Comparison of ENCODE assay signal across 14 mouse cellular contexts in the genomic region with DNA sequence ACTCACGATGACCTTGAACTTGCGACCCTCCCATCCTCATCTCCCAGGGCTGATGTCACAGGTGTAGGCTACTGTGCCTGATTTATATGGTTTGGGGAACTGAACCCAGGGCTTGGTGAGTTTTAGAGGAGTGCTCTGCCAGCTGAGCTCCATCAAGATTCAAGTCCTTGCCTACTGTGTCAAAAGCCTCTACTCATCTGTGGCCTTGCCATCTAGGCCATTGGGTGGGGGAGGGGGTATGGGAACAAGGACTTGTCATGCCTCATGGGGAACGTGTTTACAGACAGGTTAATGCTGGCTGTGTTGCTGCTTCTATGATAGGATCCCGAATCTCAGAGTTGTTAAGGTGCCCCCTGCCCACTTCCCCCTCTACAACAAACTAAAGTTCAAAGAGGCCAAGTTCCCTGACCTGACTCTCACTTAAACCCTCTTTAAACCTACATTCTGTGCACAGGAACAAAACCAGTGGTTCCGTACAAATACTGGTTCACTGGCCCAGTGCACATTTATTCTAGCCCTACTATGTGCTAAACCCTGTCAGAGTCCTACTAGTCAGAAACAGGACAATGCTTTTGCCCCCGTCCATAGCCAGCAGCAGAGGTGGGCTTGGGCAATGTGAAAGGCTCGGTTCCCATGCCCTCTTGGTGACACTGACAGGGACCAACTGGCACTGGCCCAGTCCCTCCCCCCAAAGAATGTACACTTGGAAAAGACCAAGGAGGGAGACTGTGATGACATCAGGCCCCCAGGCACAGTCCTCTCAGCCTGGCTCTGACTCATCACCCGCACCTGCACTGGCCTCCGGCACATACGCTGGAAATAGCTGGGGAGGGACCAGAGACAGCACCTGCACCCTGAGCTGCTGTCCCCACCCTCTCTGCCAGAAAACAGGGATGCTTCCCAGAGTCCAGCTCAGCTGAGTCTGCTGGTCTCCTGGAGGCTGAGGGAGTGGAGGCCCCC. TPM values are rescaled to one million over a fixed set of nuclear protein-coding genes. Genes with fewer than 3 reads are reported as not detected.
A peak's percentile ranks its signal among the peaks of the same experiment; 100 is the strongest.
DNase-seq lines count a peak whose midpoint lies in the region; ATAC-seq and TF ChIP-seq lines count a peak whose summit lies in the region.
"Had no signal": no experiment of that assay in that cellular context is flagged by ENCODE, and none has a peak within 500 bp of the region (broad histone marks: within the 10 kb centered on the region; RNA-seq: fewer than 3 reads in every experiment).

No protein-coding gene starts in this region.

- in situ Hi-C loops in Patski (cut with MboI; ENCODE audit: low pct_unique_long_range_greater_than_20kb): loop anchor here (5.0 kb wide), 1 partner anchor 32 kb away; a partner anchor contains a TSS

- POLR2A ChIA-PET in Patski (lab: Charles Lee): interaction anchor here (1.3 to 1.7 kb wide), 2 partner anchors 11 to 34 kb away, joined by 5 to 9 read pairs; no protein-coding TSS in a partner anchor

- CTCF ChIA-PET in Patski (lab: Charles Lee): interaction anchor here (1.6 kb wide), 1 partner anchor 20 kb away, joined by 4 read pairs; no protein-coding TSS in a partner anchor

- H3K27ac ChIP-seq in kidney, embryonic 15.5 days: peak overlapping the region; percentile 49
- H3K27ac ChIP-seq: hindbrain, embryonic 14.5 days; liver, embryonic 15.5 days; midbrain, embryonic 13.5 days had no signal

- no peak for TF ChIP-seq POLR2A in myocyte (IDR thresholded peaks at IDR 0.05; ENCODE audit: insufficient read length, low read depth)

- no peaks in the 10 kb centered on the region for H3K79me2 ChIP-seq in myocyte (ENCODE audit: control insufficient read depth, insufficient read depth)

- no peak overlapping the region for H3K9ac ChIP-seq in kidney, embryonic 15.5 days
- H3K9ac ChIP-seq: hindbrain, embryonic 14.5 days; liver, embryonic 15.5 days; midbrain, embryonic 13.5 days had no signal

- no peaks in the 10 kb centered on the region for H3K9me3 ChIP-seq in kidney, embryonic 15.5 days (replicated peaks)
- H3K9me3 ChIP-seq: liver, embryonic 15.5 days; midbrain, embryonic 13.5 days had no signal

- 67% methylated on average over 10 of the region's 10 CpGs for WGBS in kidney, embryonic 15.5 days

- no peaks in the 10 kb centered on the region for H3K36me3 ChIP-seq in kidney, embryonic 15.5 days
- no peaks in the 10 kb centered on the region for H3K36me3 ChIP-seq in myocyte (ENCODE audit: control insufficient read depth, insufficient read depth)
- H3K36me3 ChIP-seq: liver, embryonic 15.5 days; midbrain, embryonic 13.5 days had no signal

- no peak for ATAC-seq in kidney, embryonic 15.5 days (replicated peaks; ENCODE audit: low FRiP score)
- ATAC-seq in Patski: peak; percentile 39
- ATAC-seq: midbrain, embryonic 13.5 days had no signal

- no peak for TF ChIP-seq CTCF in Patski (IDR thresholded peaks at IDR 0.05)

- H3K27me3 ChIP-seq in kidney, embryonic 15.5 days: no peaks in the 10 kb centered on the region
- H3K27me3 ChIP-seq in Patski (no peaks in the 10 kb centered on the region), myocyte (ENCODE audit: control insufficient read depth, insufficient read depth, insufficient read length) (no peaks in the 10 kb centered on the region)

- no peak overlapping the region for H3K4me3 ChIP-seq in kidney, embryonic 15.5 days (replicated peaks)
- no peak overlapping the region for H3K4me3 ChIP-seq in myocyte
- H3K4me3 ChIP-seq: liver, embryonic 15.5 days; midbrain, embryonic 13.5 days had no signal

- H3K4me2 ChIP-seq in kidney, embryonic 15.5 days: no peak overlapping the region
- no peak overlapping the region for H3K4me2 ChIP-seq in myocyte (ENCODE audit: low read depth)
- H3K4me2 ChIP-seq: heart, embryonic 11.5 days; hindbrain, embryonic 14.5 days; liver, embryonic 15.5 days; midbrain, embryonic 13.5 days had no signal

- no peak overlapping the region for H3ac ChIP-seq in myocyte (ENCODE audit: control insufficient read depth, insufficient read length)

- DNase-seq in kidney, adult 11 months: no peak
- peak; percentile 87 for DNase-seq in A20 (ENCODE audit: low read depth, low spot score)
- DNase-seq in Patski (ENCODE audit: low read depth, low spot score): peak; percentile 61
- no peak for DNase-seq in cerebellum, postnatal 14 days
- DNase-seq in right cerebral cortex, postnatal 36 days (ENCODE audit: low spot score in 2 of 2): no peak
- no peak for DNase-seq in B cell, adult 2 months
- DNase-seq: cerebellum, postnatal 36 days; kidney, postnatal 10 days had no signal

- H3K4me1 ChIP-seq in kidney, embryonic 15.5 days: peaks cover 45% of the 10 kb centered on the region
- H3K4me1 ChIP-seq: liver, embryonic 15.5 days had no signal

TF ChIP-seq in myocyte, 11 proteins besides CTCF, POLR2A, EP300 and RAD21:
- TF ChIP-seq MYOD1 (IDR thresholded peaks at IDR 0.05; ENCODE audit: control insufficient read depth in 1 of 3, insufficient read length in 2 of 3, low read depth in 2 of 3) (peak in 2 of 3 experiments; percentile 3 to 53), TCF12 (IDR thresholded peaks at IDR 0.05; ENCODE audit: insufficient read depth, poor library complexity, severe bottlenecking) (no peak), MYOG (IDR thresholded peaks at IDR 0.05; ENCODE audit: control insufficient read depth in 1 of 3, insufficient read depth in 1 of 3, insufficient read length in 2 of 3, low read depth in 2 of 3) (peak in 1 of 3 experiments; percentile 68)

RNA-seq across cellular contexts. Expression of a gene that starts 33.1 kb away (rescaled TPM):
- 862 and 905 TPM in 2 replicates for polyA plus RNA-seq in kidney, embryonic 15.5 days (2015; fragmentation: Nextera tagmentation; extraction: Ambion mirVana)
- polyA plus RNA-seq in Patski (2021): 175 TPM
- 15.2 TPM for polyA plus RNA-seq in myocyte (2012; fragmentation: generic; extraction: Trizol)

RNA-seq across cellular contexts. Expression of a gene that starts 57.0 kb away (rescaled TPM):
- 483 and 529 TPM in 2 replicates for polyA plus RNA-seq in kidney, embryonic 15.5 days (2015; fragmentation: Nextera tagmentation; extraction: Ambion mirVana)
- polyA plus RNA-seq in Patski (2021): 665 TPM
- polyA plus RNA-seq in myocyte (2012; fragmentation: generic; extraction: Trizol): 1,551 TPM

Comparison
In these comparisons a context has a peak if more than half of its experiments do, and no peak if none do; other contexts are left out.
1. DNase-seq: peak in A20 (single experiment) and Patski (single experiment); none in kidney, adult 11 months (single experiment), cerebellum, postnatal 14 days (0 of 2), right cerebral cortex, postnatal 36 days (0 of 2) and B cell, adult 2 months (0 of 2).
2. RNA of a gene that starts 33.1 kb away (polyA plus RNA-seq): 862 to 905 TPM in kidney, embryonic 15.5 days and 175 TPM in Patski (single experiment); 15.2 TPM in myocyte (single experiment); every median in the first group is over 10 times any median in the second.